Comparison of ENCODE assay signal across 8 mouse cellular contexts in genomic region chr3:96904393-96904792, GRCm38 (mm10). TPM values are rescaled to one million over a fixed set of nuclear protein-coding genes. Genes with fewer than 3 reads are reported as not detected.
A peak's percentile ranks its signal among the peaks of the same experiment; 100 is the strongest.
DNase-seq lines count a peak whose midpoint lies in the region; ATAC-seq and TF ChIP-seq lines count a peak whose summit lies in the region.

TSS of gene Gja5 (plus strand) at chr3:96904693.

- no peak for ATAC-seq in lung, embryonic 15.5 days (ENCODE audit: borderline replicate concordance, extremely low read depth, low FRiP score, low TSS enrichment)
- 0 out of 2 replicates have a peak, but pooled peaks have one; percentile 7 for ATAC-seq in forebrain, embryonic 16.5 days
- ATAC-seq in intestine, postnatal 0 days, result no peak

- H3K4me2 ChIP-seq in lung, embryonic 15.5 days, result peak within 1 kb of the TSS; percentile 67
- peak within 1 kb of the TSS; percentile 60 for H3K4me2 ChIP-seq in forebrain, embryonic 16.5 days (ENCODE audit: low read length)
- H3K4me2 ChIP-seq in intestine, postnatal 0 days (replicated peaks; ENCODE audit: low read depth), result peak within 1 kb of the TSS; percentile 95

- no peaks in the 10 kb centered on the region for H3K36me3 ChIP-seq in lung, embryonic 15.5 days
- H3K36me3 ChIP-seq in forebrain, embryonic 16.5 days (ENCODE audit: control insufficient read depth, insufficient read depth), result no peaks in the 10 kb centered on the region
- H3K36me3 ChIP-seq in intestine, postnatal 0 days (ENCODE audit: control insufficient read depth, insufficient read depth), result no peaks in the 10 kb centered on the region
- no peaks in the 10 kb centered on the region for H3K36me3 ChIP-seq in small intestine, adult 2 months (ENCODE audit: control insufficient read depth, insufficient read depth, low read length)

- H3K4me3 ChIP-seq in lung, embryonic 15.5 days, result peak within 1 kb of the TSS; percentile 60
- H3K4me3 ChIP-seq in forebrain, embryonic 16.5 days (replicated peaks; ENCODE audit: low read length), result peak within 1 kb of the TSS; percentile 60
- H3K4me3 ChIP-seq in intestine, postnatal 0 days (ENCODE audit: low read depth, low read length), result peak within 1 kb of the TSS; percentile 79
- peak within 1 kb of the TSS; percentile 96 for H3K4me3 ChIP-seq in small intestine, adult 2 months (ENCODE audit: low read depth, low read length)

- WGBS in lung, embryonic 15.5 days, result 10% methylated on average over 14 of the region's 14 CpGs
- WGBS in forebrain, embryonic 16.5 days, result 11% methylated on average over 14 of the region's 14 CpGs
- WGBS in intestine, postnatal 0 days, result 9% methylated on average over 14 of the region's 14 CpGs
- 8% methylated on average over 14 of the region's 14 CpGs for WGBS in small intestine, adult 2 months

- H3K27me3 ChIP-seq in lung, embryonic 15.5 days, result peaks cover 8% of the 10 kb centered on the region; the same call in 1 of the 2 replicates
- peaks cover 9% of the 10 kb centered on the region; the same call in 1 of the 2 replicates for H3K27me3 ChIP-seq in forebrain, embryonic 16.5 days (replicated peaks; ENCODE audit: control insufficient read depth, insufficient read depth, low read length)
- H3K27me3 ChIP-seq in intestine, postnatal 0 days (replicated peaks; ENCODE audit: control insufficient read depth, insufficient read depth, low read length), result no peaks in the 10 kb centered on the region
- H3K27me3 ChIP-seq in small intestine, adult 2 months (ENCODE audit: control insufficient read depth, insufficient read depth, low read length), result no peaks in the 10 kb centered on the region

- TF ChIP-seq POLR2A in small intestine, adult 2 months (IDR thresholded peaks at IDR 0.05; ENCODE audit: low read depth, low read length), result no peak

- peaks cover 5% of the 10 kb centered on the region for H3K4me1 ChIP-seq in lung, embryonic 15.5 days
- H3K4me1 ChIP-seq in forebrain, embryonic 16.5 days (replicated peaks; ENCODE audit: control insufficient read depth, insufficient read depth, low read length), result peaks cover 9% of the 10 kb centered on the region; the same call in 1 of the 2 replicates
- H3K4me1 ChIP-seq in intestine, postnatal 0 days (replicated peaks; ENCODE audit: control insufficient read depth, insufficient read depth, low read length), result peaks cover 4% of the 10 kb centered on the region; the same call in 1 of the 2 replicates
- H3K4me1 ChIP-seq in small intestine, adult 2 months (ENCODE audit: control insufficient read depth, insufficient read depth, insufficient read length, low read length), result peaks cover 7% of the 10 kb centered on the region; the same call in 1 of the 2 replicates

- TF ChIP-seq CTCF in intestine, postnatal 0 days (IDR thresholded peaks at IDR 0.05; ENCODE audit: low read depth), result no peak
- no peak for TF ChIP-seq CTCF in small intestine, adult 2 months (IDR thresholded peaks at IDR 0.05; ENCODE audit: extremely low read depth, insufficient read length, insufficient replicate concordance, low read depth, low read length)

- no peaks in the 10 kb centered on the region for H3K9me3 ChIP-seq in lung, embryonic 15.5 days
- H3K9me3 ChIP-seq in forebrain, embryonic 16.5 days (ENCODE audit: control insufficient read depth, low read length), result no peaks in the 10 kb centered on the region
- no peaks in the 10 kb centered on the region for H3K9me3 ChIP-seq in intestine, postnatal 0 days (ENCODE audit: control insufficient read depth)

- peak within 1 kb of the TSS; percentile 59 for H3K9ac ChIP-seq in lung, embryonic 15.5 days
- peak within 1 kb of the TSS; percentile 75 for H3K9ac ChIP-seq in forebrain, embryonic 16.5 days (replicated peaks; ENCODE audit: low read depth, low read length)
- H3K9ac ChIP-seq in intestine, postnatal 0 days (ENCODE audit: low read depth, low read length), result peak within 1 kb of the TSS; percentile 90

- DNase-seq in lung, postnatal 25 days (ENCODE audit: low spot score), result no peak
- DNase-seq in layer of hippocampus, postnatal 36 days, result no peak
- DNase-seq in gastrocnemius, postnatal 10 days, result no peak
- DNase-seq in thymus, postnatal 36 days, result no peak

- H3K27ac ChIP-seq in lung, embryonic 15.5 days, result no peak within 1 kb of the TSS
- H3K27ac ChIP-seq in forebrain, embryonic 16.5 days (ENCODE audit: low read length), result no peak within 1 kb of the TSS
- peak within 1 kb of the TSS; percentile 77 for H3K27ac ChIP-seq in intestine, postnatal 0 days (ENCODE audit: low read depth, low read length)
- peak within 1 kb of the TSS; percentile 66; the same call in 1 of the 2 replicates for H3K27ac ChIP-seq in small intestine, adult 2 months (ENCODE audit: insufficient read depth, low read depth, low read length)

RNA-seq across cellular contexts. Expression of gene Gja5, which starts in this region (rescaled TPM):
- 24.4 and 25.6 TPM in 2 replicates for polyA plus RNA-seq in lung, embryonic 15.5 days (2015; fragmentation: Nextera tagmentation; extraction: Ambion mirVana)
- polyA plus RNA-seq in forebrain, embryonic 16.5 days (2015; fragmentation: Nextera tagmentation; extraction: Ambion mirVana), result 2.9 and 3.6 TPM in 2 replicates
- 5.3 and 6.6 TPM in 2 replicates for polyA plus RNA-seq in intestine, postnatal 0 days (2015; fragmentation: Nextera tagmentation; extraction: Ambion mirVana)
- polyA plus RNA-seq in small intestine, adult 2 months (2012; rRNA removed), result 0.53 and 0.62 TPM in 2 replicates
- under 1 TPM; 0.71 to 0.75 TPM for total RNA-seq in layer of hippocampus, postnatal 36 days (2021)
- 1 to 10 TPM; 2.7 to 4.2 TPM for total RNA-seq in gastrocnemius, postnatal 10 days (2021)

Comparison
In these comparisons a context has a peak if more than half of its experiments do, and no peak if none do; other contexts are left out.
1. H3K27ac ChIP-seq: peak in intestine, postnatal 0 days (single experiment) and small intestine, adult 2 months (single experiment); none in lung, embryonic 15.5 days (single experiment) and forebrain, embryonic 16.5 days (single experiment).
2. Peak in every context shown above with its lines, with median percentiles within 50 percentile points of each other: H3K4me2 ChIP-seq, H3K4me3 ChIP-seq and H3K9ac ChIP-seq.